Mouse (Mus musculus) limb, embryonic 15.5 days (tissue): Measurements from ENCODE around the gene Crebbp. TPM values are rescaled to one million over a fixed set of nuclear protein-coding genes. Genes with fewer than 3 reads are reported as not detected.
"Not testable (repeated sequence)": the region's sequence is repeated elsewhere in the genome, so short reads cannot be mapped to it uniquely, and the experiment has no call there.

Experiments
- ATAC-seq: fragments of 200-750 bp; cut with Nextera tagmentation; 2 replicates; pipeline ENCODE4 v1.8.0; 2017; ENCODE audit warnings: low read depth, moderate TSS enrichment; ENCODE audit not compliant: insufficient number of reproducible peaks, low FRiP score, low TSS enrichment
- H3K27ac ChIP-seq: fragments of 300-500 bp; sonication (generic); 2 replicates; pipeline ENCODE4 v1.5.1; 2015; ENCODE audit warnings: moderate library complexity, mild to moderate bottlenecking, inconsistent platforms
- H3K27me3 ChIP-seq: fragments of 300-500 bp; sonication (generic); 2 replicates; pipeline ENCODE4 v1.6.1; 2015; ENCODE audit warnings: inconsistent platforms
- H3K36me3 ChIP-seq: fragments of 300-500 bp; sonication (generic); 2 replicates; pipeline ENCODE4 v1.6.1; 2015; ENCODE audit warnings: inconsistent platforms
- H3K4me1 ChIP-seq: fragments of 300-500 bp; sonication (generic); 2 replicates; pipeline ENCODE4 v1.6.1; 2015; ENCODE audit warnings: inconsistent platforms
- H3K4me2 ChIP-seq: fragments of 300-500 bp; sonication (generic); 2 replicates; pipeline ENCODE4 v1.6.1; 2015; ENCODE audit warnings: mild to moderate bottlenecking, inconsistent platforms
- H3K4me3 ChIP-seq: fragments of 300-500 bp; sonication (generic); 2 replicates; pipeline ENCODE4 v1.5.1; 2015; ENCODE audit warnings: mild to moderate bottlenecking, inconsistent platforms
- H3K9ac ChIP-seq: fragments of 300-500 bp; sonication (generic); 2 replicates; pipeline ENCODE4 v1.6.1; 2015; ENCODE audit warnings: inconsistent platforms
- H3K9me3 ChIP-seq: fragments of 300-500 bp; sonication (generic); 2 replicates; pipeline ENCODE4 v1.6.1; 2016; ENCODE audit warnings: inconsistent platforms
- WGBS: fragments of 180-500 bp; shearing (Covaris S2); methylation state at CpG from one replicate; pipeline ENCODE4 v1.1.7; 2015; 5-methylcytosine and 5-hydroxymethylcytosine counted together
- polyA plus RNA-seq: library from polyadenylated mRNA; unstranded; fragments of >200 nt; fragmentation: Nextera tagmentation; extraction: Ambion mirVana; gene quantifications from 2 replicates; pipeline ENCODE4 v1.2.1, GENCODE M21; 2015

Gene Crebbp
- polyA plus RNA-seq, 1 experiment from 2014 or later: 35.9 TPM

GRCm38 (mm10) chr16:4078302-4078701 is 135.5 kb downstream of the Crebbp start:
- not testable (repeated sequence) for ATAC-seq, H3K27ac ChIP-seq, H3K9me3 ChIP-seq, H3K9ac ChIP-seq, H3K27me3 ChIP-seq
- peaks cover 18% of the 10 kb centered on the region for H3K4me1 ChIP-seq
- 65% methylated on average over 10 of the region's 10 CpGs for WGBS
- H3K36me3 ChIP-seq: peaks cover 14% of the 10 kb centered on the region
- H3K4me3 ChIP-seq: peak overlapping the region; percentile 95
- peak overlapping the region; percentile 58 for H3K4me2 ChIP-seq

- ATAC-seq: peak; percentile 95
- peak within 1 kb of the TSS; percentile 95 for H3K4me3 ChIP-seq
- peak within 1 kb of the TSS; percentile 58 for H3K4me2 ChIP-seq
- peaks cover 12% of the 10 kb centered on the region for H3K36me3 ChIP-seq
- peak within 1 kb of the TSS; percentile 90 for H3K9ac ChIP-seq
- H3K9me3 ChIP-seq: no peaks in the 10 kb centered on the region
- H3K27ac ChIP-seq: peak within 1 kb of the TSS; percentile 93
- H3K27me3 ChIP-seq: no peaks in the 10 kb centered on the region
- peaks cover 18% of the 10 kb centered on the region for H3K4me1 ChIP-seq
- under 1% methylated on average over 58 of the region's 58 CpGs for WGBS
These were observed 136.3 kb downstream of the Crebbp start, which contains the start of gene Trap1 for GRCm38 (mm10) chr16:4077384-4078061. Gene Trap1, minus strand, starts transcription at chr16:4077827.

- ATAC-seq: no peak
- 72% methylated on average over 3 of the region's 3 CpGs for WGBS
These were observed 139.0 kb downstream of the Crebbp start for GRCm38 (mm10) chr16:4074836-4075235.

GRCm38 (mm10) chr16:4074297-4074696 is 139.5 kb downstream of the Crebbp start:
- no peak overlapping the region for H3K9ac ChIP-seq
- H3K36me3 ChIP-seq: no peaks in the 10 kb centered on the region
- no peaks in the 10 kb centered on the region for H3K9me3 ChIP-seq
- no peak overlapping the region for H3K4me2 ChIP-seq
- H3K4me1 ChIP-seq: peaks cover 18% of the 10 kb centered on the region
- WGBS: 66% methylated on average over 6 of the region's 6 CpGs
- H3K4me3 ChIP-seq: no peak overlapping the region
- no peak overlapping the region for H3K27ac ChIP-seq
- ATAC-seq: no peak
- no peaks in the 10 kb centered on the region for H3K27me3 ChIP-seq

More at GRCm38 (mm10) chr16:4074836-4075235, 139.0 kb downstream of the Crebbp start:
- Histone ChIP-seq H3K4me1 (peaks cover 18% of the 10 kb centered on the region), H3K27ac (no peak overlapping the region), H3K36me3 (no peaks in the 10 kb centered on the region), H3K9me3 (no peaks in the 10 kb centered on the region), H3K27me3 (no peaks in the 10 kb centered on the region), H3K9ac (no peak overlapping the region), H3K4me2 (no peak overlapping the region), H3K4me3 (no peak overlapping the region)

- Histone ChIP-seq H3K36me3 (peaks cover 50% of the 10 kb centered on the region), H3K27me3 (no peaks in the 10 kb centered on the region), H3K4me3 (no peak overlapping the region), H3K4me1 (no peaks in the 10 kb centered on the region), H3K4me2 (no peak overlapping the region), H3K27ac (no peak overlapping the region), H3K9me3 (no peaks in the 10 kb centered on the region), H3K9ac (no peak overlapping the region)
- ATAC-seq: 0 out of 2 replicates have a peak, but pooled peaks have one; percentile 52
- 62% methylated on average over 8 of the region's 8 CpGs for WGBS
These were observed 145.2 kb downstream of the Crebbp start for GRCm38 (mm10) chr16:4068588-4068987.

- ATAC-seq: no peak
- peaks cover 82% of the 10 kb centered on the region for H3K36me3 ChIP-seq
- H3K4me3 ChIP-seq: no peak overlapping the region
- H3K27ac ChIP-seq: no peak overlapping the region
- WGBS: 95% methylated on average over 4 of the region's 4 CpGs
- H3K27me3 ChIP-seq: no peaks in the 10 kb centered on the region
- H3K9me3 ChIP-seq: no peaks in the 10 kb centered on the region
- H3K9ac ChIP-seq: no peak overlapping the region
- no peak overlapping the region for H3K4me2 ChIP-seq
- H3K4me1 ChIP-seq: no peaks in the 10 kb centered on the region
These were observed 148.9 kb downstream of the Crebbp start for GRCm38 (mm10) chr16:4064945-4065344.

- Histone ChIP-seq H3K4me2 (no peak overlapping the region), H3K27me3 (no peaks in the 10 kb centered on the region), H3K9me3 (no peaks in the 10 kb centered on the region), H3K36me3 (peaks cover 94% of the 10 kb centered on the region), H3K9ac (no peak overlapping the region), H3K4me1 (no peaks in the 10 kb centered on the region), H3K27ac (no peak overlapping the region), H3K4me3 (no peak overlapping the region)
- 88% methylated on average over 3 of the region's 3 CpGs for WGBS
- ATAC-seq: no peak
These were observed 160.0 kb downstream of the Crebbp start for GRCm38 (mm10) chr16:4053811-4054210.

- WGBS: 94% methylated on average over 4 of the region's 4 CpGs
- peaks cover 94% of the 10 kb centered on the region for H3K36me3 ChIP-seq
- H3K4me2 ChIP-seq: no peak overlapping the region
- H3K4me1 ChIP-seq: no peaks in the 10 kb centered on the region
- H3K9me3 ChIP-seq: no peaks in the 10 kb centered on the region
- no peak overlapping the region for H3K27ac ChIP-seq
- H3K27me3 ChIP-seq: no peaks in the 10 kb centered on the region
- ATAC-seq: no peak
- no peak overlapping the region for H3K4me3 ChIP-seq
- H3K9ac ChIP-seq: no peak overlapping the region
These were observed 161.2 kb downstream of the Crebbp start for GRCm38 (mm10) chr16:4052601-4053000.

GRCm38 (mm10) chr16:4045524-4045923 is 168.3 kb downstream of the Crebbp start:
- no peak overlapping the region for H3K4me2 ChIP-seq
- no peak overlapping the region for H3K27ac ChIP-seq
- H3K27me3 ChIP-seq: no peaks in the 10 kb centered on the region
- no peak overlapping the region for H3K9ac ChIP-seq
- 78% methylated on average over 4 of the region's 4 CpGs for WGBS
- H3K9me3 ChIP-seq: no peaks in the 10 kb centered on the region
- no peak overlapping the region for H3K4me3 ChIP-seq
- ATAC-seq: no peak
- H3K36me3 ChIP-seq: peaks cover 88% of the 10 kb centered on the region
- H3K4me1 ChIP-seq: no peaks in the 10 kb centered on the region

- ATAC-seq: 0 out of 2 replicates have a peak, but pooled peaks have one; percentile 11
- no peak overlapping the region for H3K27ac ChIP-seq
- no peaks in the 10 kb centered on the region for H3K9me3 ChIP-seq
- no peak overlapping the region for H3K4me3 ChIP-seq
- peaks cover 88% of the 10 kb centered on the region for H3K36me3 ChIP-seq
- WGBS: 93% methylated on average over 2 of the region's 2 CpGs
- no peaks in the 10 kb centered on the region for H3K27me3 ChIP-seq
- no peak overlapping the region for H3K9ac ChIP-seq
- no peaks in the 10 kb centered on the region for H3K4me1 ChIP-seq
- H3K4me2 ChIP-seq: no peak overlapping the region
These were observed 169.7 kb downstream of the Crebbp start for GRCm38 (mm10) chr16:4044093-4044492.

GRCm38 (mm10) chr16:4041646-4042045 is 172.2 kb downstream of the Crebbp start:
- no peaks in the 10 kb centered on the region for H3K4me1 ChIP-seq
- peaks cover 85% of the 10 kb centered on the region for H3K36me3 ChIP-seq
- no peak for ATAC-seq
- no peak overlapping the region for H3K27ac ChIP-seq
- H3K4me3 ChIP-seq: no peak overlapping the region
- H3K9me3 ChIP-seq: no peaks in the 10 kb centered on the region
- no peak overlapping the region for H3K9ac ChIP-seq
- H3K4me2 ChIP-seq: no peak overlapping the region
- H3K27me3 ChIP-seq: no peaks in the 10 kb centered on the region
- WGBS: 97% methylated on average over 4 of the region's 4 CpGs

GRCm38 (mm10) chr16:4040206-4040605 is 173.6 kb downstream of the Crebbp start:
- Histone ChIP-seq H3K9ac (no peak overlapping the region), H3K27ac (no peak overlapping the region), H3K4me2 (no peak overlapping the region), H3K4me1 (no peaks in the 10 kb centered on the region), H3K27me3 (no peaks in the 10 kb centered on the region), H3K36me3 (peaks cover 75% of the 10 kb centered on the region), H3K4me3 (no peak overlapping the region), H3K9me3 (no peaks in the 10 kb centered on the region)
- no peak for ATAC-seq
- WGBS: 86% methylated on average over 5 of the region's 5 CpGs
